Mouse (Mus musculus) MEL (cell line): ENCODE data around the gene Lamp2. TPM values are rescaled to one million over a fixed set of nuclear protein-coding genes. Genes with fewer than 3 reads are reported as not detected.

Experiments used
- DNase-seq: peaks from one replicate; pipeline ENCODE4 v3.0.0; 2011; ENCODE audit warnings: low read depth, low spot score
- H3K27ac ChIP-seq: 2 replicates; pipeline ENCODE4 v1.5.1; 2012; ENCODE audit warnings: low read depth, mild to moderate bottlenecking, control low read depth, low read length, moderate library complexity; ENCODE audit not compliant: control insufficient read depth
- H3K27me3 ChIP-seq, 2 experiments: fragments of 150-350 bp in 1 of 2; sonication (generic) in 1 of 2; 2 replicates each; pipeline ENCODE4 v1.6.1; 2012; ENCODE audit warnings: low read length in 2 of 2, mild to moderate bottlenecking in 2 of 2, improper control_type of control experiment in 1 of 2, moderate library complexity in 1 of 2; ENCODE audit not compliant: insufficient read depth in 2 of 2, control insufficient read depth in 1 of 2
- H3K36me3 ChIP-seq, 2 experiments: 2 replicates each; pipeline ENCODE4 v1.6.1; 2012 to 2014; ENCODE audit warnings: low read length in 2 of 2, improper control_type of control experiment in 1 of 2, inconsistent platforms in 1 of 2, mild to moderate bottlenecking in 1 of 2; ENCODE audit not compliant: insufficient read depth in 2 of 2, control insufficient read depth in 1 of 2
- H3K4me1 ChIP-seq, 2 experiments: fragments of 150-350 bp in 1 of 2; sonication (generic) in 1 of 2; 2 replicates each; pipeline ENCODE4 v1.6.1; 2012; ENCODE audit warnings: low read length in 2 of 2, improper control_type of control experiment in 1 of 2, mild to moderate bottlenecking in 1 of 2; ENCODE audit not compliant: insufficient read depth in 2 of 2, control insufficient read depth in 1 of 2
- H3K4me3 ChIP-seq, 2 experiments: fragments of 150-350 bp in 1 of 2; sonication (generic) in 1 of 2; 2 replicates each; pipeline ENCODE4 v1.5.1; 2012; ENCODE audit warnings: low read depth in 2 of 2, low read length in 2 of 2, mild to moderate bottlenecking in 2 of 2, moderate library complexity in 2 of 2, control low read depth in 1 of 2, improper control_type of control experiment in 1 of 2; ENCODE audit not compliant: control insufficient read depth in 1 of 2, insufficient read depth in 1 of 2
- H3K79me2 ChIP-seq: 2 replicates; pipeline ENCODE4 v1.6.1; 2012; ENCODE audit warnings: mild to moderate bottlenecking, low read length, moderate library complexity; ENCODE audit not compliant: control insufficient read depth, poor library complexity, insufficient read depth
- H3K9ac ChIP-seq: 2 replicates; pipeline ENCODE4 v1.6.1; 2012; ENCODE audit warnings: low read depth, mild to moderate bottlenecking, control low read depth, low read length, moderate library complexity; ENCODE audit not compliant: control insufficient read depth, poor library complexity, severe bottlenecking
- H3K9me3 ChIP-seq: fragments of 150-350 bp; sonication (generic); replicated peaks from 2 replicates; pipeline ENCODE4 v1.6.1; 2012; ENCODE audit warnings: mild to moderate bottlenecking, low read length, improper control_type of control experiment, moderate library complexity; ENCODE audit not compliant: insufficient read depth
- CHD2 ChIP-seq: IDR thresholded peaks from 2 replicates; pipeline ENCODE4 v1.6.1; 2011; ENCODE audit warnings: low read length, improper control_type of control experiment
- CTCF ChIP-seq, 3 experiments: IDR thresholded peaks in 2 of 3; conservative IDR thresholded peaks in 1 of 3; 2 replicates each; pipeline ENCODE4 v1.5.1; 2011 to 2012; ENCODE audit warnings: low read length in 3 of 3, low read depth in 2 of 3, mild to moderate bottlenecking in 2 of 3, improper control_type of control experiment in 1 of 3, inconsistent platforms in 1 of 3, mixed read lengths in 1 of 3, moderate library complexity in 1 of 3; ENCODE audit not compliant: control insufficient read depth in 1 of 3, insufficient read depth in 1 of 3, poor library complexity in 1 of 3, severe bottlenecking in 1 of 3
- ELF1 ChIP-seq: IDR thresholded peaks from 2 replicates; pipeline ENCODE4 v1.6.1; 2014; ENCODE audit warnings: low read depth, mild to moderate bottlenecking, inconsistent platforms, low read length, improper control_type of control experiment, moderate library complexity
- EP300 ChIP-seq, 2 experiments: IDR thresholded peaks; 2 replicates each; pipeline ENCODE4 v1.6.1; 2011; ENCODE audit warnings: improper control_type of control experiment in 2 of 2, low read length in 2 of 2, low read depth in 1 of 2, mild to moderate bottlenecking in 1 of 2
- HCFC1 ChIP-seq: IDR thresholded peaks from 2 replicates; pipeline ENCODE4 v1.6.1; 2012; ENCODE audit warnings: low read depth, mild to moderate bottlenecking, inconsistent platforms, low read length, improper control_type of control experiment, moderate library complexity
- MAFK ChIP-seq: IDR thresholded peaks from 2 replicates; pipeline ENCODE4 v1.6.1; 2011; ENCODE audit warnings: low read depth, mild to moderate bottlenecking, low read length, improper control_type of control experiment, borderline replicate concordance
- MEF2A ChIP-seq: IDR thresholded peaks from 2 replicates; pipeline ENCODE4 v1.6.1; 2014; ENCODE audit warnings: low read depth, mild to moderate bottlenecking, inconsistent platforms, low read length, improper control_type of control experiment; ENCODE audit not compliant: poor library complexity, insufficient replicate concordance, severe bottlenecking; ENCODE audit errors: extremely low read depth
- MXI1 ChIP-seq: IDR thresholded peaks from 2 replicates; pipeline ENCODE4 v1.6.1; 2011; ENCODE audit warnings: mild to moderate bottlenecking, low read depth, low read length, improper control_type of control experiment
- MYC ChIP-seq: IDR thresholded peaks from 2 replicates; pipeline ENCODE4 v1.6.1; 2011; ENCODE audit warnings: low read depth, mild to moderate bottlenecking, low read length, improper control_type of control experiment, moderate library complexity
- NELFE ChIP-seq: IDR thresholded peaks from 2 replicates; pipeline ENCODE4 v1.6.1; 2011; ENCODE audit warnings: low read depth, low read length, improper control_type of control experiment
- POLR2A ChIP-seq, 2 experiments: IDR thresholded peaks; 2 replicates each; pipeline ENCODE4 v1.6.1; 2011 to 2012; ENCODE audit warnings: low read length in 2 of 2, mild to moderate bottlenecking in 2 of 2, control low read depth in 1 of 2, improper control_type of control experiment in 1 of 2, low read depth in 1 of 2, moderate library complexity in 1 of 2; ENCODE audit not compliant: control insufficient read depth in 1 of 2, insufficient read depth in 1 of 2, poor library complexity in 1 of 2
- POLR2AphosphoS2 ChIP-seq: IDR thresholded peaks from 2 replicates; pipeline ENCODE4 v1.6.1; 2011; ENCODE audit warnings: low read length, improper control_type of control experiment
- RAD21 ChIP-seq: IDR thresholded peaks from 2 replicates; pipeline ENCODE4 v1.6.1; 2011; ENCODE audit warnings: mild to moderate bottlenecking, low read depth, low read length, improper control_type of control experiment
- RCOR1 ChIP-seq: IDR thresholded peaks from 2 replicates; pipeline ENCODE4 v1.6.1; 2012; ENCODE audit warnings: low read depth, mild to moderate bottlenecking, inconsistent platforms, low read length, improper control_type of control experiment
- SIN3A ChIP-seq: IDR thresholded peaks from 2 replicates; pipeline ENCODE4 v1.6.1; 2012; ENCODE audit warnings: low read length, improper control_type of control experiment, inconsistent platforms
- USF1 ChIP-seq: IDR thresholded peaks from 2 replicates; pipeline ENCODE4 v1.6.1; 2014; ENCODE audit warnings: low read depth, mild to moderate bottlenecking, inconsistent platforms, low read length, improper control_type of control experiment, moderate library complexity
- ZKSCAN1 ChIP-seq: IDR thresholded peaks from 2 replicates; pipeline ENCODE4 v1.6.1; 2012; ENCODE audit warnings: low read depth, mild to moderate bottlenecking, inconsistent platforms, low read length, improper control_type of control experiment, moderate library complexity
- ZMIZ1 ChIP-seq: IDR thresholded peaks from 2 replicates; pipeline ENCODE4 v1.6.1; 2012; ENCODE audit warnings: low read depth, mild to moderate bottlenecking, inconsistent platforms, low read length, improper control_type of control experiment, moderate library complexity
- ZNF384 ChIP-seq: IDR thresholded peaks from 2 replicates; pipeline ENCODE4 v1.6.1; 2012; ENCODE audit warnings: low read depth, mild to moderate bottlenecking, inconsistent platforms, low read length, improper control_type of control experiment
- polyA plus RNA-seq, 2 experiments: library from polyadenylated mRNA; stranded (reverse) in 1 of 2; unstranded in 1 of 2; fragments of >175 nt in 1 of 2; fragments of >200 nt in 1 of 2; gene quantifications; 2 replicates each; pipeline versions ENCODE4 v1.2.1 to v1.2.4; 2012; ENCODE audit warnings: low replicate concordance in 2 of 2, low read depth in 1 of 2; ENCODE audit not compliant: insufficient read length in 2 of 2, insufficient read depth in 1 of 2, missing spikeins in 1 of 2
- total RNA-seq: library from RNA; depleted of rRNA; stranded (reverse); fragments of 300-350 nt; gene quantifications from 2 replicates; pipeline ENCODE4 v1.2.3, GENCODE M21; 2012

Gene Lamp2
- total and polyA plus RNA-seq, 3 experiments: 20.6 to 80.5 (median 28.9) TPM

- no peak for TF ChIP-seq RCOR1
- no peak for TF ChIP-seq ZNF384
- TF ChIP-seq ELF1: no peak
- TF ChIP-seq ZKSCAN1: no peak
- TF ChIP-seq EP300 (IDR thresholded peaks at IDR 0.05; ENCODE audit: low read depth in 1 of 2, low read length in 2 of 2): no peak
- no peak for TF ChIP-seq CHD2
- no peak for TF ChIP-seq HCFC1
- TF ChIP-seq CTCF (IDR thresholded peaks at IDR 0.05 in 2 of 3, conservative IDR thresholded peaks at IDR 0.05 in 1 of 3; ENCODE audit: control insufficient read depth in 1 of 3, insufficient read depth in 1 of 3, low read depth in 2 of 3, low read length in 3 of 3, poor library complexity in 1 of 3, severe bottlenecking in 1 of 3): no peak
- no peak for TF ChIP-seq RAD21
- TF ChIP-seq POLR2AphosphoS2: no peak
- no peak for TF ChIP-seq MEF2A
- no peak for TF ChIP-seq ZMIZ1
- no peak for TF ChIP-seq POLR2A (IDR thresholded peaks at IDR 0.05; ENCODE audit: control insufficient read depth in 1 of 2, insufficient read depth in 1 of 2, low read depth in 1 of 2, low read length in 2 of 2, poor library complexity in 1 of 2)
- no peak for TF ChIP-seq USF1
- no peak for TF ChIP-seq MYC
- no peak for TF ChIP-seq MAFK
- TF ChIP-seq, all 39 proteins: peak for 0
- Histone ChIP-seq H3K27me3 (no peaks in the 10 kb centered on the region), H3K9ac (no peak overlapping the region), H3K79me2 (peaks cover 10% of the 10 kb centered on the region), H3K4me1 (peaks cover 2 to 3% of the 10 kb centered on the region in 2 experiments; a peak in 3 of 4 replicates), H3K9me3 (no peaks in the 10 kb centered on the region), H3K4me3 (no peak overlapping the region), H3K27ac (no peak overlapping the region), H3K36me3 (peaks cover 0 to 8% of the 10 kb centered on the region in 2 experiments; a peak in 2 of 4 replicates)
- DNase-seq: no peak
Measured at GRCm38 (mm10) chrX:38459076-38459475, 2.8 kb upstream of the Lamp2 start.

- H3K79me2 ChIP-seq: peaks cover 10% of the 10 kb centered on the region
- H3K4me1 ChIP-seq: peaks cover 2 to 3% of the 10 kb centered on the region in 2 experiments; a peak in 3 of 4 replicates
- peak overlapping the region; percentile 32; the same call in 1 of the 2 replicates for H3K9ac ChIP-seq
- 0 out of 2 replicates have a peak overlapping the region, but pooled peaks have one; percentile 39 for H3K27ac ChIP-seq
- H3K9me3 ChIP-seq: no peaks in the 10 kb centered on the region
- no peak for TF ChIP-seq NELFE
- TF ChIP-seq MXI1: peak; percentile 9; the same call in 1 of the 2 replicates
- TF ChIP-seq SIN3A: 0 out of 2 replicates have a peak, but pooled peaks have one; percentile 11
- peak in 1 of 2 experiments; percentile 41; a peak in 1 of 4 replicates for TF ChIP-seq EP300 (IDR thresholded peaks at IDR 0.05; ENCODE audit: low read depth in 1 of 2, low read length in 2 of 2)
- no peak for TF ChIP-seq HCFC1
- DNase-seq: no peak
- peak overlapping the region in 1 of 2 experiments; percentile 32; a peak in 2 of 4 replicates for H3K4me3 ChIP-seq
- peaks cover 0 to 8% of the 10 kb centered on the region in 2 experiments; a peak in 2 of 4 replicates for H3K36me3 ChIP-seq
- H3K27me3 ChIP-seq: no peaks in the 10 kb centered on the region
Measured at GRCm38 (mm10) chrX:38456635-38457006, 367 bp upstream of the Lamp2 start.
